Mouse (Mus musculus) MEL (cell line): Measurements from ENCODE around the gene Ube4a.

Experiments used
- EP300 ChIP-seq, 2 experiments: IDR thresholded peaks; 2 replicates each; pipeline ENCODE4 v1.6.1; 2011; ENCODE audit warnings: improper control_type of control experiment in 2 of 2, low read length in 2 of 2, low read depth in 1 of 2, mild to moderate bottlenecking in 1 of 2
- SMC3 ChIP-seq: IDR thresholded peaks from 2 replicates; pipeline ENCODE4 v1.6.1; 2011; ENCODE audit warnings: low read depth, low read length, improper control_type of control experiment
- ZNF384 ChIP-seq: IDR thresholded peaks from 2 replicates; pipeline ENCODE4 v1.6.1; 2012; ENCODE audit warnings: low read depth, mild to moderate bottlenecking, inconsistent platforms, low read length, improper control_type of control experiment

DNA sequence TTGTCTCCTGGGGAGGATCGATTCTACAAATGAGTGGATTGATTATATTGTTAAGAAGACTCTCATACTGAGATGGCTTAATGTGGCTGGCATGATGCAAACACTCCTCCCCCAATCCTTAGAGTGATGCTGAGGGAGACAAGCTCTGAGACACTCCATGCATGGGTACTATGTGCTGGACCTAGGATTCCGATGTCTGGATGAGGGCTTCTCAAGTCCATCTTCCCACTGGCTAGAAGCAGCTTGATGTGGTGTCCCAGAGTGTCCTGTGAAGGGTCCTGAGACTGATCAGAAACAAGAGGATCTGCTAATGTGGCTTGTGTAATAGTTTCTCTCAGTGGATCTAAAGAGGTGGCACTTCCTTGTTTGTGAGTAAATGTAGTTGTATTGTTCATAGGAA, 15.7 kb upstream of the Ube4a start:
- TF ChIP-seq ZNF384: no peak
- no peak for TF ChIP-seq EP300 (IDR thresholded peaks at IDR 0.05; ENCODE audit: low read depth in 1 of 2, low read length in 2 of 2)
- TF ChIP-seq SMC3: no peak
